Mouse (Mus musculus) ES-Bruce4 (cell line): ENCODE measurements around the gene Rps6ka6. TPM values are rescaled to one million over a fixed set of nuclear protein-coding genes. Genes with fewer than 3 reads are reported as not detected.

Experiments
- H3K27ac ChIP-seq: 2 replicates; pipeline ENCODE4 v1.5.1; 2012; ENCODE audit warnings: low read length, inconsistent platforms; ENCODE audit not compliant: insufficient read depth
- H3K27me3 ChIP-seq: 2 replicates; pipeline ENCODE4 v1.6.1; 2012; ENCODE audit warnings: mild to moderate bottlenecking, low read length, inconsistent platforms; ENCODE audit not compliant: control insufficient read depth, poor library complexity, insufficient read depth, severe bottlenecking
- H3K36me3 ChIP-seq: 2 replicates; pipeline ENCODE4 v1.6.1; 2012; ENCODE audit warnings: inconsistent platforms, mild to moderate bottlenecking, low read length, moderate library complexity; ENCODE audit not compliant: control insufficient read depth, poor library complexity, insufficient read depth, severe bottlenecking
- H3K4me1 ChIP-seq: one replicate; pipeline ENCODE4 v1.8.1; 2011; ENCODE audit warnings: low read length; ENCODE audit not compliant: control insufficient read depth, insufficient read depth
- H3K4me3 ChIP-seq: 2 replicates; pipeline ENCODE4 v1.5.1; 2011; ENCODE audit warnings: low read depth, mild to moderate bottlenecking, low read length
- H3K9ac ChIP-seq: 2 replicates; pipeline ENCODE4 v1.6.1; 2012; ENCODE audit warnings: low read depth, mild to moderate bottlenecking, inconsistent platforms; ENCODE audit not compliant: poor library complexity, severe bottlenecking
- H3K9me3 ChIP-seq: replicated peaks from 2 replicates; pipeline ENCODE4 v1.6.1; 2012; ENCODE audit warnings: mild to moderate bottlenecking, low read length, inconsistent platforms; ENCODE audit not compliant: control insufficient read depth, poor library complexity, insufficient read depth, severe bottlenecking
- CTCF ChIP-seq: IDR thresholded peaks from one replicate; pipeline ENCODE4 v1.8.1; 2011; ENCODE audit warnings: low read depth, low read length
- EP300 ChIP-seq: IDR thresholded peaks from 2 replicates; pipeline ENCODE4 v1.6.1; 2011; ENCODE audit warnings: low read depth, low read length; ENCODE audit not compliant: insufficient read depth
- POLR2A ChIP-seq: IDR thresholded peaks from one replicate; pipeline ENCODE4 v1.8.1; 2011; ENCODE audit warnings: low read length; ENCODE audit not compliant: insufficient read depth
- polyA plus RNA-seq: library from polyadenylated mRNA; stranded (reverse); fragments of >200 nt; gene quantifications from 2 replicates; pipeline ENCODE4 v1.2.4, GENCODE M21; 2011; ENCODE audit warnings: low read depth; ENCODE audit not compliant: missing spikeins, insufficient read depth, insufficient read length

Rps6ka6 gene
- polyA plus RNA-seq, 1 experiment, result 78.0 TPM

DNA sequence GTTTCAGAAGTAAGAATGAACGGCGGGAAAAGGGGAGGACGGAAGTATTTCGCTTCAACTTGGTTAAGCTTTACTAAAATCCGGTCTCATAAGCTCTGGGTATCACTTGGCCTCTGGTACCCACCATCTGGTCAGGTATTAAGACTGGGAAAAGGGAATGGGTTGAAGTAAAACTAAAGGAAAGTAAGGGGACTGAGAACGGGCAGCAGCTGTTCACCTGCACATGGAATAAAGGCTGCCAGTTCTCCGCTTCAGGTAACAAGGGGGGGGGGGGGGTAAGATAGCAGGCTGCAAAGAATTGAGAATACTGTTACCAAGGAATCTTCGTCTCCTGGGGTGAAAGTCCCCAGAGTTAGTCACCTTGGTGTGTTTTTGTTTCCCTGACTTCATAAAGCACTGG, 75.7 kb downstream of the Rps6ka6 start:
- Histone ChIP-seq H3K27me3 (no peaks in the 10 kb centered on the region), H3K4me3 (peak overlapping the region; percentile 91), H3K4me1 (no peaks in the 10 kb centered on the region), H3K27ac (peak overlapping the region; percentile 53; the same call in 1 of the 2 replicates), H3K9me3 (no peaks in the 10 kb centered on the region), H3K9ac (peak overlapping the region; percentile 90), H3K36me3 (no peaks in the 10 kb centered on the region)
- no peak for TF ChIP-seq POLR2A
- TF ChIP-seq EP300, result no peak
- TF ChIP-seq CTCF, result no peak

DNA sequence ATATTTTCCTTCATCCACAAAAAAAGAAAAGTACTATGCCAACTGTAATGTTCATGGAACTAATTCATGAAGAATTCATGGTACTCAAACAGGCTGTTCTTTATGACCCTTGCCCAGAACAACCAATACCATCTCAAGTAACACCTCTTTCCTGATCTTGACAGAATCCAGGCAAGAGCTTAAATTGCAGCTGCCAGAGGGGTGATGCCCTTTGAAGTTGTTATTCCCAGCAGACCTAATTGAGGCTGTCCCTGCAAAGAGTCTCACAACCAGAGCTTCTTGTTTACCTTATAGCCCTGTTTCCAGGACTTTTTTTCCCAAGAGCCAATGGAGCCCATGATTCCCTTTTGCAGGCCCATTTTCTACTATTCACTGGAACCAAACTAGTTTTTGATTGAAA, 77.6 kb downstream of the Rps6ka6 start:
- H3K27me3 ChIP-seq, result no peaks in the 10 kb centered on the region
- no peaks in the 10 kb centered on the region for H3K9me3 ChIP-seq
- no peak overlapping the region for H3K27ac ChIP-seq
- H3K36me3 ChIP-seq, result no peaks in the 10 kb centered on the region
- no peak overlapping the region for H3K9ac ChIP-seq
- no peak overlapping the region for H3K4me3 ChIP-seq
- no peaks in the 10 kb centered on the region for H3K4me1 ChIP-seq
- TF ChIP-seq CTCF, result no peak
- no peak for TF ChIP-seq POLR2A
- TF ChIP-seq EP300, result no peak

DNA sequence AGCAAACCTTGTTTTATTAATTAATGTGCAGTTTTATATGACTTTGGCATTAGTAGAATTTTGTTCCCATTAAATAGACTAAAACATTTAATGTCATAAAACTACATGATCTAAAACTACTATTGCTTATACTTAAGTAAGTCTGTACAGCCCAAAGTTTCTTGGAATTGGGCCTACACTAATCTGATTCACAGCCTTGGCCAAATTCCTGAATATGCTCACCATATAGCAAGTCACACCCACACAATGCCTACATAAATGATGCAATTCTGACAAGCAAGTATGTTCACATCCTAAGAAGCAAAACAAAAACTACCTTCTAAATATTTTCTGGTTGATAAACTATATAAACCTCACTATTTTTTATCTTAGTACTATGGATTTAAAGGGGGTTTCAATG, 101.2 kb downstream of the Rps6ka6 start:
- TF ChIP-seq POLR2A (no peak), EP300 (no peak), CTCF (no peak)
- no peaks in the 10 kb centered on the region for H3K27me3 ChIP-seq

DNA sequence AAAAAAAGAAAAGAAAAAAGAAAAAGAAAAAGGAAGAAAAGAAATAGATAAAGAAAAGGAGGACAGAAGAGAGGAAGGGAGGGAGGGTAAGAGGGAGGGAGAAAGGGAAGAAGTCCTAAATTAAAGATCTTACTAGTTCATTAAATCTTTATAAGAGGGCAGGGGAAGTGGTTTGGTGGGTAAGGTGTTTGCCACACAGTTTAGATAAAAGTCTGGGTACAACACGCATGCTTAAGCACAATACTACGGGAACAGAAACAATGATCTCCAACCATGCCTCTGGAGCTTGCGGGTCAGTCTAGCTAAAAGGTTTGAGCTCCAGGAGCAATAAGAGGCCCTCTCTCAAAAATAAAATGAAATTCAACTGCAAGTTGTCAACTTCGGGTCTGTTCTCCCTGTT, 123.0 kb downstream of the Rps6ka6 start:
- Histone ChIP-seq H3K36me3 (no peaks in the 10 kb centered on the region; the same call in 1 of the 2 replicates), H3K27me3 (no peaks in the 10 kb centered on the region), H3K27ac (no peak overlapping the region), H3K9me3 (no peaks in the 10 kb centered on the region), H3K4me3 (no peak overlapping the region), H3K9ac (no peak overlapping the region), H3K4me1 (no peaks in the 10 kb centered on the region)
- TF ChIP-seq EP300, result no peak
- no peak for TF ChIP-seq CTCF
- no peak for TF ChIP-seq POLR2A

More for the DNA sequence above, 101.2 kb downstream of the Rps6ka6 start:
- Histone ChIP-seq H3K4me3 (no peak overlapping the region), H3K9ac (no peak overlapping the region), H3K27ac (no peak overlapping the region), H3K9me3 (no peaks in the 10 kb centered on the region), H3K4me1 (no peaks in the 10 kb centered on the region), H3K36me3 (no peaks in the 10 kb centered on the region)

DNA sequence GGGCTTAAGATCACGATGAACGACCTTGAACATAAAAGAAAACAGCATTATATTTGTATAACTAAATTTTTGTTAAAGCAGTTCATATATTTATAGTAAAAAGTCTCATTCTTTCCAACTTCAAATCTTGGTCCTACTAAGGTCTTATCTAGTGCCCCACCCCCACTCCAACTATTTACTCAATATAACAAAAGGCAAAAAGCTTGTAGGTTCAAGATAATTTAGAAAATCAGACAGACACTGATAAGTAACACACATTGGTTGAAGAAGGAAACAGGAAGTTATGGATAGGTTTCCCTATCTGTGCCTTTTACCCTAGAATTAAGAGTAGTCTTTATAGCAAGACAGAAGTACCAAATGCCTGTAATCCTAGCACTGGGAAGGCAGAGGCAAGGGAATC, 132.9 kb downstream of the Rps6ka6 start:
- no peak overlapping the region for H3K4me3 ChIP-seq
- TF ChIP-seq CTCF (no peak), EP300 (no peak), POLR2A (no peak)
- H3K27ac ChIP-seq, result no peak overlapping the region
- H3K36me3 ChIP-seq, result no peaks in the 10 kb centered on the region; the same call in 1 of the 2 replicates
- no peaks in the 10 kb centered on the region for H3K9me3 ChIP-seq
- H3K9ac ChIP-seq, result no peak overlapping the region
- no peaks in the 10 kb centered on the region for H3K27me3 ChIP-seq
- H3K4me1 ChIP-seq, result no peaks in the 10 kb centered on the region

DNA sequence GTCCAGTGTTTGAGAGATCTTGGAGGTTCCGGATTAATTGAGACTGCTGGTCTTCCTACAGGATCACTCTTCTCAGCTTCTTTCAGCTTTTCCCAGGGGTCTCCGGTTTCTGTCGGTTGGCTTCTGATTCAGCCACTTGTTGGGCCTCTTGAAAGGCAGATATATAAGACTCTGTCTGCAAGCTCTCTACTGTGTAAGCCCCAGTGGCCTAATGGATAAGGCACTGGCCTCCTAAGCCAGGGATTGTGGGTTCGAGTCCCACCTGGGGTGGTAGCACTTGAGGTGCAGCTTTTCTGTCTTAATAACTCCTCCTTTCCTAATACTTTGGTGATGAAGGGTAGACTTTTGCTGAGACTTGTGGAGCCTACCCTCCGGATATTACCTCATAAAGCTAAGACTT, 160.7 kb downstream of the Rps6ka6 start:
- no peak for TF ChIP-seq POLR2A
- no peak for TF ChIP-seq EP300
- TF ChIP-seq CTCF, result no peak
- Histone ChIP-seq H3K36me3 (no peaks in the 10 kb centered on the region), H3K27me3 (no peaks in the 10 kb centered on the region), H3K27ac (no peak overlapping the region), H3K4me1 (no peaks in the 10 kb centered on the region), H3K4me3 (peak overlapping the region; percentile 65), H3K9ac (no peak overlapping the region), H3K9me3 (no peaks in the 10 kb centered on the region)
